Mouse (Mus musculus): ENCODE results near the gene Acer3. TPM values are rescaled to one million over a fixed set of nuclear protein-coding genes. Genes with fewer than 3 reads are reported as not detected.
"Not testable (repeated sequence)": the region's sequence is repeated elsewhere in the genome, so short reads cannot be mapped to it uniquely, and the experiment has no call there.

The Acer3 gene
- polyA plus RNA-seq, 1 experiment from 2014 or later, result 39.0 TPM

- Histone ChIP-seq H3K27ac (no peak overlapping the region), H3K36me3 (ENCODE audit: inconsistent target) (peaks cover 4% of the 10 kb centered on the region; the same call in 1 of the 2 replicates), H3K4me3 (ENCODE audit: inconsistent target) (no peak overlapping the region), H3K79me2 (ENCODE audit: inconsistent target) (peaks cover 98% of the 10 kb centered on the region)
- 35% methylated on average over 3 of the region's 3 CpGs for WGBS (ENCODE audit: missing documents)
These were observed 31.4 kb downstream of the Acer3 start for GRCm38 (mm10) chr7:98289585-98289984.

GRCm38 (mm10) chr7:98276263-98276662 lies 44.7 kb downstream of the Acer3 start:
- 0 out of 2 replicates have a peak, but pooled peaks cover 4% of the 10 kb centered on the region for H3K36me3 ChIP-seq (ENCODE audit: inconsistent target)

GRCm38 (mm10) chr7:98268166-98268565 lies 52.8 kb downstream of the Acer3 start:
- H3K4me3 ChIP-seq (ENCODE audit: inconsistent target), result not testable (repeated sequence)
- 91% methylated on average over 11 of the region's 15 CpGs for WGBS (ENCODE audit: missing documents)

More at GRCm38 (mm10) chr7:98276263-98276662, 44.7 kb downstream of the Acer3 start:
- Histone ChIP-seq H3K79me2 (ENCODE audit: inconsistent target) (peaks cover 100% of the 10 kb centered on the region), H3K27ac (no peak overlapping the region), H3K4me3 (ENCODE audit: inconsistent target) (no peak overlapping the region)

GRCm38 (mm10) chr7:98252520-98252919 lies 68.5 kb downstream of the Acer3 start:
- Histone ChIP-seq H3K36me3 (ENCODE audit: inconsistent target) (peaks cover 71% of the 10 kb centered on the region), H3K4me3 (ENCODE audit: inconsistent target) (no peak overlapping the region), H3K79me2 (ENCODE audit: inconsistent target) (no peaks in the 10 kb centered on the region), H3K27ac (no peak overlapping the region)
- WGBS (ENCODE audit: missing documents), result 96% methylated on average over 2 of the region's 2 CpGs

More at GRCm38 (mm10) chr7:98268166-98268565, 52.8 kb downstream of the Acer3 start:
- not testable (repeated sequence) for H3K27ac ChIP-seq
- Histone ChIP-seq H3K36me3 (ENCODE audit: inconsistent target) (peaks cover 32% of the 10 kb centered on the region), H3K79me2 (ENCODE audit: inconsistent target) (peaks cover 56% of the 10 kb centered on the region)

- Histone ChIP-seq H3K79me2 (ENCODE audit: inconsistent target) (no peaks in the 10 kb centered on the region), H3K36me3 (ENCODE audit: inconsistent target) (peaks cover 14% of the 10 kb centered on the region; the same call in 1 of the 2 replicates), H3K4me3 (ENCODE audit: inconsistent target) (no peak overlapping the region), H3K27ac (no peak overlapping the region)
- 91% methylated on average over 3 of the region's 3 CpGs for WGBS (ENCODE audit: missing documents)
These were observed 84.2 kb downstream of the Acer3 start for GRCm38 (mm10) chr7:98236686-98237359.

- Histone ChIP-seq H3K27ac (no peak overlapping the region), H3K79me2 (ENCODE audit: inconsistent target) (no peaks in the 10 kb centered on the region), H3K4me3 (ENCODE audit: inconsistent target) (no peak overlapping the region), H3K36me3 (ENCODE audit: inconsistent target) (peaks cover 68% of the 10 kb centered on the region)
- 38% methylated on average over 4 of the region's 4 CpGs for WGBS (ENCODE audit: missing documents)
These were observed 97.2 kb downstream of the Acer3 start for GRCm38 (mm10) chr7:98223796-98224195.

- Histone ChIP-seq H3K36me3 (ENCODE audit: inconsistent target) (peaks cover 62% of the 10 kb centered on the region), H3K79me2 (ENCODE audit: inconsistent target) (no peaks in the 10 kb centered on the region), H3K27ac (no peak overlapping the region), H3K4me3 (ENCODE audit: inconsistent target) (no peak overlapping the region)
These were observed 104.3 kb downstream of the Acer3 start for GRCm38 (mm10) chr7:98216713-98217112.

- Histone ChIP-seq H3K27ac (no peak overlapping the region), H3K36me3 (ENCODE audit: inconsistent target) (no peaks in the 10 kb centered on the region), H3K4me3 (ENCODE audit: inconsistent target) (no peak overlapping the region), H3K79me2 (ENCODE audit: inconsistent target) (no peaks in the 10 kb centered on the region)
- WGBS (ENCODE audit: missing documents), result 93% methylated on average over 4 of the region's 4 CpGs
These were observed 118.1 kb downstream of the Acer3 start for GRCm38 (mm10) chr7:98202946-98203345.

GRCm38 (mm10) chr7:98201493-98202028 lies 119.4 kb downstream of the Acer3 start:
- 95% methylated on average over 5 of the region's 5 CpGs for whole genome bisulfite sequencing (ENCODE audit: missing documents)
- Histone ChIP-seq H3K4me3 (ENCODE audit: inconsistent target) (no peak overlapping the region), H3K79me2 (ENCODE audit: inconsistent target) (no peaks in the 10 kb centered on the region), H3K36me3 (ENCODE audit: inconsistent target) (no peaks in the 10 kb centered on the region), H3K27ac (no peak overlapping the region)

- no peaks in the 10 kb centered on the region for H3K79me2 ChIP-seq (ENCODE audit: inconsistent target)
- H3K4me3 ChIP-seq (ENCODE audit: inconsistent target), result no peak overlapping the region
- 24% methylated on average over 3 of the region's 3 CpGs for WGBS (ENCODE audit: missing documents)
- H3K36me3 ChIP-seq (ENCODE audit: inconsistent target), result no peaks in the 10 kb centered on the region
- no peak overlapping the region for H3K27ac ChIP-seq
These were observed 120.6 kb downstream of the Acer3 start for GRCm38 (mm10) chr7:98200396-98200795.

- no peaks in the 10 kb centered on the region for H3K79me2 ChIP-seq (ENCODE audit: inconsistent target)
- WGBS (ENCODE audit: missing documents), result 96% methylated on average over 4 of the region's 4 CpGs
- no peaks in the 10 kb centered on the region for H3K36me3 ChIP-seq (ENCODE audit: inconsistent target)
- no peak within 1 kb of the TSS for H3K4me3 ChIP-seq (ENCODE audit: inconsistent target)
- no peak within 1 kb of the TSS for H3K27ac ChIP-seq
These were observed 121.6 kb downstream of the Acer3 start, which contains the start of gene B3gnt6 for GRCm38 (mm10) chr7:98199381-98199780. Gene B3gnt6, minus strand, starts transcription at chr7:98199481.

- no peak overlapping the region for H3K4me3 ChIP-seq (ENCODE audit: inconsistent target)
- H3K36me3 ChIP-seq (ENCODE audit: inconsistent target), result no peaks in the 10 kb centered on the region
- H3K27ac ChIP-seq, result no peak overlapping the region
- 56% methylated on average over 10 of the region's 10 CpGs for WGBS (ENCODE audit: missing documents)
- no peaks in the 10 kb centered on the region for H3K79me2 ChIP-seq (ENCODE audit: inconsistent target)
These were observed 125.7 kb downstream of the Acer3 start for GRCm38 (mm10) chr7:98195151-98195801.

- no peaks in the 10 kb centered on the region for H3K79me2 ChIP-seq (ENCODE audit: inconsistent target)
- no peak overlapping the region for H3K4me3 ChIP-seq (ENCODE audit: inconsistent target)
- WGBS (ENCODE audit: missing documents), result 2% methylated on average over 48 of the region's 61 CpGs
- no peak overlapping the region for H3K27ac ChIP-seq
- H3K36me3 ChIP-seq (ENCODE audit: inconsistent target), result no peaks in the 10 kb centered on the region
These were observed 126.8 kb downstream of the Acer3 start for GRCm38 (mm10) chr7:98194026-98194792.

- WGBS (ENCODE audit: missing documents), result 3% methylated on average over 36 of the region's 36 CpGs
- H3K4me3 ChIP-seq (ENCODE audit: inconsistent target), result no peak overlapping the region
- H3K27ac ChIP-seq, result no peak overlapping the region
- H3K79me2 ChIP-seq (ENCODE audit: inconsistent target), result no peaks in the 10 kb centered on the region
- no peaks in the 10 kb centered on the region for H3K36me3 ChIP-seq (ENCODE audit: inconsistent target)
These were observed 127.4 kb downstream of the Acer3 start for GRCm38 (mm10) chr7:98193515-98194025.
